Mouse (Mus musculus) hindbrain, embryonic 14.5 days (tissue): ENCODE data around the gene Zfp771. TPM values are rescaled to one million over a fixed set of nuclear protein-coding genes. Genes with fewer than 3 reads are reported as not detected.
A peak's percentile ranks its signal among the peaks of the same experiment; 100 is the strongest.

ENCODE experiments used
- ATAC-seq: fragments of 200-750 bp; cut with Nextera tagmentation; 2 replicates; pipeline ENCODE4 v1.8.0; 2017; ENCODE audit warnings: moderate number of reproducible peaks, mild to moderate bottlenecking, moderate TSS enrichment, moderate library complexity; ENCODE audit not compliant: low FRiP score
- DNase-seq: peaks from one replicate; pipeline ENCODE4 v3.0.0-alpha.2; 2015; ENCODE audit warnings: low spot score
- H3K27ac ChIP-seq: fragments of 300-500 bp; sonication (generic); 2 replicates; pipeline ENCODE4 v1.5.1; 2014; ENCODE audit warnings: mild to moderate bottlenecking, moderate library complexity
- H3K27me3 ChIP-seq: fragments of 300-500 bp; sonication (generic); 2 replicates; pipeline ENCODE4 v1.6.1; 2014; ENCODE audit warnings: mild to moderate bottlenecking, low read length, mixed read lengths; ENCODE audit not compliant: control insufficient read depth, insufficient read depth
- H3K36me3 ChIP-seq: fragments of 300-500 bp; sonication (generic); replicated peaks from 2 replicates; pipeline ENCODE4 v1.6.1; 2014; ENCODE audit not compliant: control insufficient read depth, insufficient read depth
- H3K4me1 ChIP-seq: fragments of 300-500 bp; sonication (generic); replicated peaks from 2 replicates; pipeline ENCODE4 v1.6.1; 2014; ENCODE audit warnings: antibody characterized with exemption, low read length, mixed read lengths; ENCODE audit not compliant: control insufficient read depth, insufficient read depth
- H3K4me2 ChIP-seq: fragments of 300-500 bp; sonication (generic); replicated peaks from 2 replicates; pipeline ENCODE4 v1.6.1; 2014; ENCODE audit warnings: mild to moderate bottlenecking, moderate library complexity
- H3K4me3 ChIP-seq: fragments of 300-500 bp; sonication (generic); replicated peaks from 2 replicates; pipeline ENCODE4 v1.5.1; 2014; ENCODE audit warnings: mild to moderate bottlenecking, low read length
- H3K9ac ChIP-seq: fragments of 300-500 bp; sonication (generic); 2 replicates; pipeline ENCODE4 v1.6.1; 2014
- H3K9me3 ChIP-seq: fragments of 300-500 bp; sonication (generic); 2 replicates; pipeline ENCODE4 v1.6.1; 2016; ENCODE audit warnings: low read length; ENCODE audit not compliant: control insufficient read depth
- WGBS: fragments of 180-500 bp; shearing (Covaris S2); extraction: QIAGEN DNeasy Blood & Tissue Kit; methylation state at CpG from one replicate; pipeline ENCODE4 v1.1.7; 2014; 5-methylcytosine and 5-hydroxymethylcytosine counted together
- polyA plus RNA-seq: library from polyadenylated mRNA; unstranded; fragments of >200 nt; fragmentation: Nextera tagmentation; extraction: Ambion mirVana; gene quantifications from 2 replicates; pipeline ENCODE4 v1.2.1, GENCODE M21; 2014

Gene Zfp771
- polyA plus RNA-seq, 1 experiment from 2014 or later, result 63.4 TPM

- WGBS, result 92% methylated on average over 5 of the region's 5 CpGs
- Histone ChIP-seq H3K9me3 (no peaks in the 10 kb centered on the region), H3K4me3 (no peak overlapping the region), H3K27me3 (no peaks in the 10 kb centered on the region), H3K9ac (no peak overlapping the region), H3K27ac (no peak overlapping the region), H3K4me1 (peaks cover 19% of the 10 kb centered on the region; the same call in 1 of the 2 replicates), H3K36me3 (peaks cover 5% of the 10 kb centered on the region; the same call in 1 of the 2 replicates), H3K4me2 (no peak overlapping the region)
- ATAC-seq, result no peak
- no peak for DNase-seq
These were observed 12.4 kb downstream of the Zfp771 start for GRCm38 (mm10) chr7:127256518-127256917.

- ATAC-seq (no peak), DNase-seq (no peak)
- no peak overlapping the region for H3K9ac ChIP-seq
- H3K36me3 ChIP-seq, result peaks cover 5% of the 10 kb centered on the region; the same call in 1 of the 2 replicates
- WGBS, result 76% methylated on average over 8 of the region's 8 CpGs
- H3K4me2 ChIP-seq, result peak overlapping the region; percentile 86
- no peak overlapping the region for H3K27ac ChIP-seq
- peaks cover 15% of the 10 kb centered on the region; the same call in 1 of the 2 replicates for H3K4me1 ChIP-seq
- no peaks in the 10 kb centered on the region for H3K9me3 ChIP-seq
- H3K4me3 ChIP-seq, result peak overlapping the region; percentile 61
- H3K27me3 ChIP-seq, result no peaks in the 10 kb centered on the region
These were observed 15.3 kb downstream of the Zfp771 start for GRCm38 (mm10) chr7:127259186-127259905.

GRCm38 (mm10) chr7:127260309-127261111 lies 16.4 kb downstream of the Zfp771 start, which contains the start of gene Dctpp1:
TSS of gene Dctpp1 (minus strand) at chr7:127260709.
- DNase-seq (peak; percentile 97), ATAC-seq (peak; percentile 98)
- peaks cover 5% of the 10 kb centered on the region; the same call in 1 of the 2 replicates for H3K36me3 ChIP-seq
- WGBS, result under 1% methylated on average over 50 of the region's 50 CpGs
- H3K9me3 ChIP-seq, result no peaks in the 10 kb centered on the region
- H3K4me3 ChIP-seq, result peak within 1 kb of the TSS; percentile 61
- H3K9ac ChIP-seq, result peak within 1 kb of the TSS; percentile 73
- no peaks in the 10 kb centered on the region for H3K27me3 ChIP-seq
- H3K4me2 ChIP-seq, result peak within 1 kb of the TSS; percentile 86
- H3K4me1 ChIP-seq, result 0 out of 2 replicates have a peak, but pooled peaks cover 7% of the 10 kb centered on the region
- H3K27ac ChIP-seq, result no peak within 1 kb of the TSS

DNA sequence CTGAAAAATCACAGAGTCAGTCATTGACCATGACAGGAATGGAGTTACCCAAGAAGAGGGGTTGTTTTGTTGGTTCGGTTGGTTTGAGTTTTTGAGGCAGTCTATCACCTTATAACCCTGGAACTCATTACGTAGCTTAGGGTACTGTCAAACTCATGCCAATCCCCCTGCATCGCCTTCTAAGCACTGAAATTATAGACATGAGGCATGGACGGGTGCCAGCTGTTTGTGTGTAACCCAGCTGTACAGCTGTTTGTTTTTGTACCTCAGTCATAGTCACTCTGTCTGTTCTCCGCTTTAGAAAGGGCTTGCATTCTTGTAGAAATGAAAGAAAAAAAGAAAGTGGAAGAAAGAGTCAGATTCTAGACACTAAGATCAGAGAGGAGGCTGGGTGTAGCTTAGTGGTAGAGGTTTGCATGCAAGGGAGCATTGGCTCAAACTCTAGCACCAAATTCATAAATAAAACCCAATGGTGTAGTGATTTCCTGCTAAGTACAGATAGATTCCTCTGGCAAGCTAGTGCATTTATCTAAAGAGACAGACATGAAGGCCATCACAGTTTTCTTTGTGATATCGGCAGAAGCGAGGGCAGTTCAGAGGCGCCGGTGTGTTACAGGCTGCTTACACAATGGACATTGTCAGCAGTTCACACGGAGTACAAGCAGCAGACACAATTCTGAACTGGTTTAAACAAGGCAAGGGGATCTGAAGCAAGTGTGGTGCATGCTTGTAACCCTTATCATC lies 18.3 kb downstream of the Zfp771 start:
- 83% methylated on average over 10 of the region's 10 CpGs for WGBS
- ATAC-seq (no peak), DNase-seq (no peak)
- Histone ChIP-seq H3K4me1 (0 out of 2 replicates have a peak, but pooled peaks cover 7% of the 10 kb centered on the region), H3K9me3 (no peaks in the 10 kb centered on the region), H3K9ac (no peak overlapping the region), H3K27me3 (no peaks in the 10 kb centered on the region), H3K36me3 (no peaks in the 10 kb centered on the region), H3K27ac (no peak overlapping the region), H3K4me2 (no peak overlapping the region), H3K4me3 (no peak overlapping the region)

GRCm38 (mm10) chr7:127263526-127263925 lies 19.5 kb downstream of the Zfp771 start:
- ATAC-seq, result no peak
- Histone ChIP-seq H3K27ac (no peak overlapping the region), H3K4me3 (no peak overlapping the region), H3K27me3 (no peaks in the 10 kb centered on the region), H3K4me1 (0 out of 2 replicates have a peak, but pooled peaks cover 7% of the 10 kb centered on the region), H3K4me2 (no peak overlapping the region), H3K9me3 (peaks cover 4% of the 10 kb centered on the region; the same call in 1 of the 2 replicates), H3K9ac (no peak overlapping the region), H3K36me3 (peaks cover 4% of the 10 kb centered on the region)
- 100% methylated on average over 3 of the region's 3 CpGs for WGBS
- no peak for DNase-seq

DNA sequence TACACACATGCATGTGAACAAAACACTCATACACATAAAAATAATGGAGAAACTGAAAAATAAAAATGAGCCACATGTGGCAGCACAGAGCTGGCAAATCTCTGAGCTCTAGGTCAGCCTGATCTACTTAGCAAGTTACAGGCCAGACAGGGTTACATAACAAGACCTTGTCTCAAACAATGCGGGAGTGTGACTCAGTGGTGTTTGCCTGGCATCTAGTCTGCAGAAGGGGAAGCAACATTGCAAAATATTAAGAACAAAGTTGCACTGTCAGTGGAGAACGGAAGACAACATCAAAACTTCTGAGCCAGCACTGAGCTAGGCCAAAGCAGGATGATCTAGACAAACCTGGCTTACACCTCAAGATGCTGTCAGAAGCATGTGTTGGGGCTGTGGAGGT lies 26.2 kb downstream of the Zfp771 start:
- DNase-seq (no peak), ATAC-seq (no peak)
- H3K36me3 ChIP-seq, result peaks cover 35% of the 10 kb centered on the region
- H3K9me3 ChIP-seq, result peaks cover 7% of the 10 kb centered on the region; the same call in 1 of the 2 replicates
- no peaks in the 10 kb centered on the region for H3K27me3 ChIP-seq
- 89% methylated on average over 2 of the region's 2 CpGs for WGBS
- H3K4me2 ChIP-seq, result no peak overlapping the region
- H3K27ac ChIP-seq, result no peak overlapping the region
- H3K4me1 ChIP-seq, result peaks cover 24% of the 10 kb centered on the region
- no peak overlapping the region for H3K9ac ChIP-seq
- H3K4me3 ChIP-seq, result no peak overlapping the region

- 89% methylated on average over 5 of the region's 5 CpGs for WGBS
- H3K4me2 ChIP-seq, result no peak overlapping the region
These were observed 26.6 kb downstream of the Zfp771 start for GRCm38 (mm10) chr7:127270666-127271065.

DNA sequence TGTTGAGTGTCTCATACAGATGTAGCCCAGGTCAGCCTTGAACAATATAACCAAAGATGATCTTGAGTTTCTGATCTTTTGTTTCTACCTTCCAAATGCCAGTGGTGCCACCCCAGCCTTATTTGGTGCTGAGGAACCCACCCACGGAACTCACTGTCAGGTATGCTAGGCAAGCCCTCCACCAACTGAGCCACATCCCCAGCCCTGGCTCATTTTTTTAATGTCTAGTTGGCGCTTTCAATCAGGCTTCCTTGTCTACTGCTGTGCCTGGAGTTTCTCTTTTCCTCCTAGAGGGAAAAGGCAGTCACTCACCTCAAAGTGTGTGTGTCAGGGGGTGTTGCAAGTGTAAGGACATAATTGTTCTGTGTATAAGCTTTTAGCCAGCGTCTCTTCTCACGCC lies 27.0 kb downstream of the Zfp771 start:
- peaks cover 7% of the 10 kb centered on the region; the same call in 1 of the 2 replicates for H3K9me3 ChIP-seq

More at GRCm38 (mm10) chr7:127270666-127271065, 26.6 kb downstream of the Zfp771 start:
- peaks cover 24% of the 10 kb centered on the region for H3K4me1 ChIP-seq
- peaks cover 35% of the 10 kb centered on the region for H3K36me3 ChIP-seq
- no peaks in the 10 kb centered on the region for H3K27me3 ChIP-seq
- no peak overlapping the region for H3K9ac ChIP-seq
- DNase-seq (no peak), ATAC-seq (no peak)
- no peak overlapping the region for H3K27ac ChIP-seq
- peaks cover 7% of the 10 kb centered on the region; the same call in 1 of the 2 replicates for H3K9me3 ChIP-seq
- H3K4me3 ChIP-seq, result no peak overlapping the region

More for the DNA sequence above, 27.0 kb downstream of the Zfp771 start:
- no peak overlapping the region for H3K4me2 ChIP-seq
- no peaks in the 10 kb centered on the region for H3K27me3 ChIP-seq
- H3K4me3 ChIP-seq, result no peak overlapping the region
- no peak for ATAC-seq
- H3K27ac ChIP-seq, result no peak overlapping the region
- peaks cover 24% of the 10 kb centered on the region for H3K4me1 ChIP-seq
- WGBS, result 93% methylated on average over 4 of the region's 4 CpGs
- peaks cover 35% of the 10 kb centered on the region for H3K36me3 ChIP-seq
- DNase-seq, result no peak
- no peak overlapping the region for H3K9ac ChIP-seq
